Mouse (Mus musculus) small intestine, adult 2 months (tissue): ENCODE results near the gene Actn4. TPM values are rescaled to one million over a fixed set of nuclear protein-coding genes. Genes with fewer than 3 reads are reported as not detected.

Experiments
- H3K27ac ChIP-seq: fragments of 200-500 bp; 2 replicates; pipeline ENCODE4 v1.5.1; 2012; ENCODE audit warnings: low read depth, low read length, control low read depth, inconsistent platforms; ENCODE audit not compliant: insufficient read depth
- H3K27me3 ChIP-seq: fragments of 200-500 bp; 2 replicates; pipeline ENCODE4 v1.6.1; 2012; ENCODE audit warnings: mild to moderate bottlenecking, moderate library complexity, low read length, inconsistent platforms; ENCODE audit not compliant: control insufficient read depth, insufficient read depth
- H3K36me3 ChIP-seq: fragments of 200-500 bp; 2 replicates; pipeline ENCODE4 v1.6.1; 2012; ENCODE audit warnings: mild to moderate bottlenecking, low read length, control low read depth, inconsistent platforms; ENCODE audit not compliant: control insufficient read depth, insufficient read depth
- H3K4me1 ChIP-seq: fragments of 200-500 bp; 2 replicates; pipeline ENCODE4 v1.6.1; 2012; ENCODE audit warnings: low read length, inconsistent platforms, mixed read lengths; ENCODE audit not compliant: control insufficient read depth, insufficient read depth, insufficient read length
- H3K4me3 ChIP-seq: fragments of 200-500 bp; 2 replicates; pipeline ENCODE4 v1.5.1; 2012; ENCODE audit warnings: low read depth, mild to moderate bottlenecking, control low read depth, inconsistent platforms, low read length, moderate library complexity
- CTCF ChIP-seq: fragments of 200-500 bp; IDR thresholded peaks from 2 replicates; pipeline ENCODE4 v1.5.1; 2012; ENCODE audit warnings: low read depth, mild to moderate bottlenecking, control low read depth, inconsistent platforms, low read length, moderate library complexity, mixed read lengths; ENCODE audit not compliant: insufficient replicate concordance, insufficient read length; ENCODE audit errors: extremely low read depth
- POLR2A ChIP-seq: fragments of 200-500 bp; IDR thresholded peaks from 2 replicates; pipeline ENCODE4 v1.6.1; 2012; ENCODE audit warnings: low read depth, mild to moderate bottlenecking, control low read depth, inconsistent platforms, low read length, moderate library complexity
- WGBS: fragments of 180-500 bp; shearing (Covaris S2); methylation state at CpG from one replicate; pipeline ENCODE4 v1.1.7; 2018; 5-methylcytosine and 5-hydroxymethylcytosine counted together
- polyA plus RNA-seq: library from polyadenylated mRNA; depleted of rRNA; stranded (reverse); fragments of >200 nt; gene quantifications from 2 replicates; pipeline ENCODE4 v1.2.3, GENCODE M21; 2012

Actn4 gene
- polyA plus RNA-seq, 1 experiment: 1,069 TPM

DNA sequence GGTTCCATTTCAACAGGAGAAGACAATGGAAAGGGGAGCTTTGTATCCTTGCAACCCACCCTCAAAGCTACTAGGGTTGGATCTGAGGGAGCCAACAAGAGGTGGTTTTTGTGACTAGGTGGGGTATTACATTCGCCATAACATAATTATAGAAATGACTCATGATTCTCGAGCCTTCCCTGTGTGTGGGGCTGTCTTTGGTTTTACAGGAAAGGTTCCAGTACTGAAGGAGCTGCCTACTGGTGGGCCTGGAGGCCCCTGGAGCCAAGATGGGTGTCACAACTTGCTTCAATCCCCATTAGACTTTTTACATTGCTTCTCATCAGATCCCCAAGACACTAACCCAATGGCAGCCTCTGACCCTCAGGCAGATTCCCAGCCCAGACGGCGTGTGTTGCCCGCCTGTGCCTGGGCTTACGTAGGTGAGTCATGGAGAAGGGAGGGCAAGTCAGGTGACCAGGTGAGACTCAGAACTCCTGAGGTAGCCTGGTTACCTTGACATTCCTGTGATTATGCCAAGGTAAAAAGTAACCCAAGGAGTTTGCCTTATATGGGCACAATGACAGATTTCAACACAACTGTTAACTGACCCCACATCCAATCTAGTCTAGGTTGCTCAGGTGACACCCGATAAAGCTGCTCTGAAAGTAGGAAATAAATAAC, 31.0 kb downstream of the Actn4 start:
- WGBS: 26% methylated on average over 7 of the region's 7 CpGs
- H3K4me1 ChIP-seq: peaks cover 49% of the 10 kb centered on the region
- H3K27me3 ChIP-seq: no peaks in the 10 kb centered on the region
- peaks cover 19% of the 10 kb centered on the region for H3K36me3 ChIP-seq
- H3K4me3 ChIP-seq: no peak overlapping the region
- H3K27ac ChIP-seq: peak overlapping the region; percentile 99
- TF ChIP-seq POLR2A (no peak), CTCF (no peak)

DNA sequence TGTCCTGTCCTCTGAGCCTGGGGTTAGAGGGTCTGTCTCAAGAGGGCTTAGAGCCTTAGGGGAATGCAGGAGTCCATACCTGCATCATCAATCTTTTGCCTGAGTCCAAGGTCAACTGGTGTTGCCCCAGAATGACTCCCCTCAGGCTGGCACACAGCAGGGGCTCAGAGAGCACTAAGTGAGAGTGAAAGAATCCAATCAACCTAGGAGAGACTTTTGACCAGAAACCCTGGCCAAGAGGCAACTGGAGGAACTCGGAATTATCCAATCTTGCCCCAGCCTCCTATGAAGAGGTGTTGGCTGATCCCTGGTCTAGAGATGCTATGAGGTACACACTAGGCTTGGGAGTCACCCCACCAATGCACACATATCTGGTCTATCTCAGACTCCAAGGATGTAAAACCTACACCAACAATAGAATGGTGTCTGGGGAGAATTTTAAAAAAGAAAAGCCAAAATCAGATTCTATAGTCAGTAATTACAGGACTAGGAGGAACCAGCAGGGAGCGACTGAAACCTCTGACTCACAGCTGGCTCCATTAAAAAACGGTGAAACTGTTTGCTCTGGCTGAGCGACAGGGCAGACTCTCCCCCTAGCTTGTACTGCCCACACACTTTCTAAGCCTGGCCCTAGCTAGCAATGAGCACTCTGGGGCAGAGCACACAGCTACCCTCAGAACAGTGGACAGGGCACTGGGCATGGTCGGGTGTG, 31.7 kb downstream of the Actn4 start:
- H3K36me3 ChIP-seq: peaks cover 16% of the 10 kb centered on the region
- H3K4me3 ChIP-seq: no peak overlapping the region
- H3K4me1 ChIP-seq: peaks cover 54% of the 10 kb centered on the region
- peak overlapping the region; percentile 99 for H3K27ac ChIP-seq
- TF ChIP-seq CTCF (no peak), POLR2A (no peak)
- H3K27me3 ChIP-seq: no peaks in the 10 kb centered on the region
- WGBS: 10% methylated on average over 5 of the region's 5 CpGs

DNA sequence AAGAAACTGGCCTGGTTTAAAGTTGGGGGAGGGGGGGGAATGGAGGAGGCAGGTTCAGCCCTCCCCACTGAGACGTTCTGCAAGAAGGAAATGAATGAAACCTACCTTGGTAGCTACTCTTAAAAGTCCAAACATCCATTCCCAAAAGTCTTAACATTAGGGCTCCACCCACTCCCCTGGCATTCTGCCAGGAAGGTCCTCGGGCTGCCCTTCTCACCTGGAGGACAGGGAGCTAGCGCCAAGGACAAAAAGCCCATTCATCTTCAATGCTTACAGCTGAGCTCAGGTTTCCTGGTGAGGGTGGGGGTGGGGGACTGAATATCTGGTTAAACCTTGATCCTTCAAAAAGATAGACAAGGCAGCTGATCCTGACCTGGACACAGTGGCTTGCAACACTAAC, 32.8 kb downstream of the Actn4 start:
- peak overlapping the region; percentile 2; the same call in 1 of the 2 replicates for H3K4me3 ChIP-seq
- H3K4me1 ChIP-seq: peaks cover 56% of the 10 kb centered on the region
- H3K36me3 ChIP-seq: peaks cover 18% of the 10 kb centered on the region
- H3K27ac ChIP-seq: peak overlapping the region; percentile 99
- WGBS: 15% methylated on average over 3 of the region's 3 CpGs
- no peak for TF ChIP-seq CTCF
- TF ChIP-seq POLR2A: no peak
- H3K27me3 ChIP-seq: no peaks in the 10 kb centered on the region

DNA sequence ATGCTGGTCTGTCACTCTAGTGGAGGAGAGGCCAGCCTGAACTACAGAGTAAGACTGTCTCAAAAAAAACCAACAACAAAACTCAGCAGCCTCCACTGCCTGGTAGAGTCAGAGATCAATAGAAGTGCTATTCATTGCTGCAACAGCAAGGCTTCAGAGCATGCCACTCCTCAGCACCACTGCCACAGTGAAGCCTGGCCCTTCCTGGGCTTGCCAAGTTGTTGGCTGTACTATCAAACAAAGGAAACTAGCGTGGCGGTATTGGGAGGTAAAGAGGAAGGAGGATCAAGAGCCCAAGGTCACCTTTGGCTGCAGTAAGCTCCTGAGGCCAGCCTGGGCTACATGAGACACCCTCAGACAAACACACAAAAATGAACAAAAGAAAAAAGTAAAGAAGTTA, 36.0 kb downstream of the Actn4 start:
- peaks cover 15% of the 10 kb centered on the region; the same call in 1 of the 2 replicates for H3K36me3 ChIP-seq
- no peak for TF ChIP-seq CTCF
- H3K27ac ChIP-seq: peak overlapping the region; percentile 98
- H3K4me1 ChIP-seq: peaks cover 68% of the 10 kb centered on the region
- WGBS: 15% methylated on average over 2 of the region's 2 CpGs
- no peaks in the 10 kb centered on the region for H3K27me3 ChIP-seq
- H3K4me3 ChIP-seq: no peak overlapping the region

DNA sequence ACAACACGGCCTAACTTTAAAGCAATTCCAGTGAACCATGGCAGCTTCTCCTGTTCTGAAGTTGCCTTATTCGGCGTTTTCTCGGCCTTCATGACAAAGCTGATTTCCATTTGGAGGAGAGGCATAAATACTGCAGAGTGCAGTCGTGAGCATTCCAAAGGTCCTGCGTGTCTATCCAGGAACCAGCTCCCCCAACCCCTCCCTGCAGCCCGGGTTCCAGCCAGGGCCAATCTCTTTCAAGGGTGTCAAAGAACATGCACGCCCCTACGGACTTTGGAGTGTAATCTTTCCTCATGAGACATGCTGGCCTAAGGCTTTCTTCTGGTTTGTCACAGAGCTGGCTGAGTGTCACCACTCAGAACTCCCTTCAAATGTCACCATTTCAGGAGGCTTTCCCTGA, 36.8 kb downstream of the Actn4 start:
- H3K4me3 ChIP-seq: peak overlapping the region; percentile 33; the same call in 1 of the 2 replicates
- 12% methylated on average over 9 of the region's 9 CpGs for WGBS
- H3K4me1 ChIP-seq: peaks cover 65% of the 10 kb centered on the region
- no peaks in the 10 kb centered on the region for H3K27me3 ChIP-seq
- TF ChIP-seq POLR2A (no peak; the same call in 1 of the 2 replicates), CTCF (no peak)
- H3K36me3 ChIP-seq: peaks cover 17% of the 10 kb centered on the region; the same call in 1 of the 2 replicates
- H3K27ac ChIP-seq: peak overlapping the region; percentile 99

DNA sequence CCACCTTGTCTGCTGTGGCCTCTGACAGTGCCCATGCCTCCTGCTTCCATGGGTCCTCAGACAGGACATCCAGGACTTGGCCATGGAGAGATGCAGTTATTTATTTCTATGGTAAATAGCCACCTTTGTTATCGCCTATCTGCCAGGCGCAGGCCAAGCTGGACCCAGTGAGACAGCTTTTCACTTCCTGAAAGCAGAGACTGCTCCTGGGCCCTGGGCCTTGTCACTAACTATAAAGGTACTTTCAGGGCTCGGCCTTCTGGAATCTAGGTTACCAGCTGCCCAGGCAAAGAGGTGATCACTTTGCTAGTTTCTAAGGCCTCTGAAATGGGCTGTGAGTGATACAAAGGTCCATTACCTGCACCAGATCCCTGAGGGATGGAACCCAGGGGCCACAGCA, 37.3 kb downstream of the Actn4 start:
- no peaks in the 10 kb centered on the region for H3K27me3 ChIP-seq
- H3K4me1 ChIP-seq: peaks cover 63% of the 10 kb centered on the region
- peak overlapping the region; percentile 33; the same call in 1 of the 2 replicates for H3K4me3 ChIP-seq
- peak overlapping the region; percentile 99 for H3K27ac ChIP-seq
- no peak for TF ChIP-seq POLR2A
- no peak; the same call in 1 of the 2 replicates for TF ChIP-seq CTCF
- 33% methylated on average over 3 of the region's 3 CpGs for WGBS
- peaks cover 19% of the 10 kb centered on the region; the same call in 1 of the 2 replicates for H3K36me3 ChIP-seq

DNA sequence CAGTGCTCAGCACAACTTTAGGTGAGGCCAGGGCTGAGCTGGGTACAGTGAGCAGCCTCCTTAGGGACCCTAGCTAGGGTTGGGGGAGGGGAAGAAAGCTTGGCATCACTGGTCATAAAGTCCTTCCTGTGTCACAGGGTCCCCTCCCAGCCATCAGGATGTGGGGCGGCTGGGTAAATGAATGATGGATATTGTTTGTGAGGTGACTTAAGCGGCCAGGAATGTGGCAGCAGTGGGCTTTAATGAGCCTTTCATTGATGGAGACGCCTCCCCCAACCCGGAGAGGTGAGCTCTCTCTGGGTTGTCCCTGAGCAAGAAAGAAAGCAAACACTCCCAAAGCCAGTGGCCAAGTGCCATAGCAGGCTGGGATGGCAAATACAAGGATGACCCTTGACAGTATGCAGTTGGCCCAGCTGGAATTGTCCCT, 38.3 kb downstream of the Actn4 start:
- peaks cover 23% of the 10 kb centered on the region for H3K36me3 ChIP-seq
- WGBS: 30% methylated on average over 4 of the region's 4 CpGs
- peak overlapping the region; percentile 99 for H3K27ac ChIP-seq
- no peak overlapping the region for H3K4me3 ChIP-seq
- no peaks in the 10 kb centered on the region for H3K27me3 ChIP-seq
- H3K4me1 ChIP-seq: peaks cover 57% of the 10 kb centered on the region
- peak; percentile 10; the same call in 1 of the 2 replicates for TF ChIP-seq CTCF
- no peak for TF ChIP-seq POLR2A
